Mouse (Mus musculus) yolk sac, embryonic 10.5 days (tissue): Measurements from ENCODE around the gene Gm49384.
"Not testable (repeated sequence)": the region's sequence is repeated elsewhere in the genome, so short reads cannot be mapped to it uniquely, and the experiment has no call there.

Experiments
- DNase-seq: peaks from one replicate; pipeline ENCODE4 v3.0.0-alpha.2; 2017; ENCODE audit warnings: low spot score

Gm49384 gene

GRCm38 (mm10) chr12:69167656-69168460, 36.2 kb downstream of the Gm49384 start:
- DNase-seq: no peak

- not testable (repeated sequence) for DNase-seq
These were observed 37.0 kb downstream of the Gm49384 start for GRCm38 (mm10) chr12:69166861-69167581.

GRCm38 (mm10) chr12:69164904-69165303, 39.2 kb downstream of the Gm49384 start:
- DNase-seq: no peak

- DNase-seq: not testable (repeated sequence)
These were observed 40.5 kb downstream of the Gm49384 start for GRCm38 (mm10) chr12:69163586-69163985.

- DNase-seq: not testable (repeated sequence)
These were observed 43.4 kb downstream of the Gm49384 start for GRCm38 (mm10) chr12:69160677-69161076.

- peak; percentile 62 for DNase-seq
These were observed 44.5 kb downstream of the Gm49384 start for GRCm38 (mm10) chr12:69159578-69159940.

- DNase-seq: peak; percentile 99
These were observed 45.1 kb downstream of the Gm49384 start, which contains the start of gene Rps29 for GRCm38 (mm10) chr12:69158765-69159577. Gene Rps29 (minus strand): TSS chr12:69159186.

GRCm38 (mm10) chr12:69158366-69158764, 45.7 kb downstream of the Gm49384 start:
- DNase-seq: no peak

GRCm38 (mm10) chr12:69157107-69157506, 47.0 kb downstream of the Gm49384 start:
- DNase-seq: no peak

- DNase-seq: no peak
These were observed 47.6 kb downstream of the Gm49384 start for GRCm38 (mm10) chr12:69156436-69156835.

- no peak for DNase-seq
These were observed 48.1 kb downstream of the Gm49384 start for GRCm38 (mm10) chr12:69155923-69156322.

GRCm38 (mm10) chr12:69150049-69150448, 54.0 kb downstream of the Gm49384 start:
- DNase-seq: no peak

- DNase-seq: no peak
These were observed 56.8 kb downstream of the Gm49384 start for GRCm38 (mm10) chr12:69147166-69147735.

GRCm38 (mm10) chr12:69143460-69143859, 60.6 kb downstream of the Gm49384 start:
- DNase-seq: no peak

- no peak for DNase-seq
These were observed 64.2 kb downstream of the Gm49384 start for GRCm38 (mm10) chr12:69139841-69140240.
